Mouse (Mus musculus) megakaryocyte-erythroid progenitor cell, adult 5-6 weeks (primary cell): ENCODE data around the gene Trim11. TPM values are rescaled to one million over a fixed set of nuclear protein-coding genes. Genes with fewer than 3 reads are reported as not detected.
"Not testable (repeated sequence)": the region's sequence is repeated elsewhere in the genome, so short reads cannot be mapped to it uniquely, and the experiment has no call there.

Experiments
- ATAC-seq: replicated peaks from 2 replicates; pipeline ENCODE4 v1.8.0; 2016; ENCODE audit warnings: mild to moderate bottlenecking, inconsistent platforms; ENCODE audit not compliant: severe bottlenecking, poor library complexity, low FRiP score, low TSS enrichment
- total RNA-seq, 2 experiments: library from RNA; stranded (forward) in 1 of 2; stranded (reverse) in 1 of 2; fragments of 200-1000, 215-1000 nt in 1 of 2; fragments of >200 nt in 1 of 2; fragmentation: Nextera tagmentation in 1 of 2; gene quantifications; 2 replicates each; pipeline ENCODE4 v1.2.3; 2014 to 2017

Trim11 gene
- total RNA-seq (2014; fragmentation: Nextera tagmentation) (22.7 and 28.2 TPM in 2 replicates), total RNA-seq (2017) (13.9 and 19.2 TPM in 2 replicates)

GRCm38 (mm10) chr11:58978027-58978705 lies at the start of gene Trim11:
TSS of gene Trim11 (plus strand) at chr11:58978093.
- ATAC-seq: peak; percentile 35; the same call in 1 of the 2 replicates

- ATAC-seq: no peak
Observed at GRCm38 (mm10) chr11:58929055-58929454, 48.8 kb upstream of the Trim11 start.

DNA sequence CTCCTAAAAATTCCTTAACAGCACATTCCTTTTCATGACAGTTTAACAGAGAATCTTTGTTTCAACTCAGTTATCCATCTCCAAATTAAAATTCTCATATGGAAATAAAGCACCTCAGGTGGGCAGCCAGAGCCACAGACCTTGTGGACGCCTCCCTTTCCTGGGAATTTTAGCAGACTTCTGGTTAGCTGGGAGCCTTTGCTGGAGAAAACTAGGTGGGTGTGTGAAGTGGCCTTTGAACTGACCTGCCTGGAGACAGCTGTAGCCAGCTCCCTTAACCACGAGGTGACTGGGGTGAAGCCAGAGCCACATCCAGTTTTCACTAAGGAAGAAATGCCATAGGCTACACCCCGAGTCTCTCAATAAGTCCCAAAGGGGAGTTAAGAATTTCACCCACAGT lies 48.3 kb upstream of the Trim11 start:
- ATAC-seq: no peak

DNA sequence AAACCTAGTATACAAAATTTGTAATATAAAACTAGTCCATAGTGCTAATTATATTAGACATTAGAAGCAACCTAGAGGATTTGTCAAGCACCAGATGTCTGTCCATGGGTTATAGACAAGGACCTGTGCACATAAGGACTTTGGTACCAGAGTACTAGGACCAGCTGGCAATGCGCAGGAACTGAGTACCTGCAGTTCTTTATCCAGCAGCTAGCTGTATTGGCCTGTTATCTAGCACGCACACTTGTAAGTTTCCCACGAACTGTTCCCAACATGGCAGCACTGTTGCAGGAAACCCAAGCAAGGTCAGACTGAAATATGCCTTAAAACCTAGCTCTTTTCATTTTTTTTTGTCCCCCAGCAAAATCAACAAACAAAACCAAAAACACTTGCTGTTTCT lies 47.6 kb upstream of the Trim11 start:
- ATAC-seq: no peak

- ATAC-seq: 0 out of 2 replicates have a peak, but pooled peaks have one; percentile 20
Observed at GRCm38 (mm10) chr11:58931576-58931975, 46.3 kb upstream of the Trim11 start.

GRCm38 (mm10) chr11:58937909-58938308 lies 40.0 kb upstream of the Trim11 start:
- peak; percentile 27; the same call in 1 of the 2 replicates for ATAC-seq

GRCm38 (mm10) chr11:58938322-58939087 lies 39.4 kb upstream of the Trim11 start, which contains the start of gene Rnf187:
TSS of gene Rnf187 (minus strand) at chr11:58938916.
- peak; percentile 86 for ATAC-seq

- no peak for ATAC-seq
Observed at GRCm38 (mm10) chr11:58939088-58939439, 38.8 kb upstream of the Trim11 start.

GRCm38 (mm10) chr11:58944136-58944535 lies 33.8 kb upstream of the Trim11 start:
- ATAC-seq: no peak

DNA sequence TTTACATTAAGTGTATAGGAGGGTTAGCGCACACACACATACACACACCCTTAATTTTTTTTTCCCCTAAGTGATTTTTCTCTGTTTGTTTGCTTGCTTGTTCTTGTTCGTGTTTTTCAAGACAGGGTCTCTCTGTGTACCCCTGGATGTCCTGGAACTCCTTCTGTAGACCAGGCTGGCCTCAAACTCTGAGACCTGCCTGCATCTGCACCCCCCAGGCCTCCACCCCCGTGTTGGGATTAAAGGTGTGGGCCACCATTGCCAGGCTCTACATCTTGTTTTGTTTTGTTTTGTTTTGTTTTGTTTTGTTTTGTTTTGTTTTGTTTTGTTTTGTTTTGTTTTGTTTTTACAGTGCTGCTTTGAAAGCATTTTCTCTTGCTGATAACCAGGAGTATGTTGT lies 30.6 kb upstream of the Trim11 start:
- ATAC-seq: no peak

DNA sequence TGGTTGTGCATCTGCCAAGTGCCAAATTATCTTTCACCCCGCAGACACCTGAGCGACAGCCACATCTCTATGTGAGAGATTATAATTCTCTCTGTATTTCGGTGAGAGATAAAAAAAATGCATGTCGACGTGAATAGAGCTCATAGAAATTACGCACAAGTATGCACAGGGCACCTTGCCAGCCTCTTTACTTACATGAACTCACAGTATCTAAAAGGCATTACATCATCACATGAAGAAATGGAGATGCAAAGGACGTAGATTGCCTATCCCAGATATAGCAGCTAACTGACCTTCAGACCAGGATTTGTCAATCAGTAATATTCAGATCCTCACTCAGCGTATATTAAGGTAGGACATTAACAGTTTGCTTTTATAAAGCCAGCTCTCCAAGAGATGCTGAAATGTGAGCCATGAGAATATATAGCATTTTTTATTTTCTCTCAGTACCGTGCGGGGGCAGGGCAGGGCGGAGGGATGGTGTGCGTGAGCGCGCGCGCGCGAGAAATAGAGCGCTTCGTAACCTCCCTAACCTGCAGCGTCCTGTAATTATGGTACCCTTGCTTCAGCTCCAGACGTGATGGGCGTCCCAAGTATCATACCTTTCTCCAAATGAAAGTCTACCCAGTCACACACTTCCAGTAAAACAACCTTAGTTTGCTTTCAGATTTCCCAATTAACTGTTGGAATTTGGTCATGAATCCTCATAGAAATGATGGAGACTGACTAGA lies 29.9 kb upstream of the Trim11 start:
- peak; percentile 50 for ATAC-seq

- peak; percentile 80 for ATAC-seq
Observed at GRCm38 (mm10) chr11:58948542-58949479, 29.1 kb upstream of the Trim11 start, which contains the start of gene Hist3h2ba. TSS of gene Hist3h2ba (plus strand) at chr11:58948920.

- no peak for ATAC-seq
Observed at GRCm38 (mm10) chr11:58949480-58950431, 28.1 kb upstream of the Trim11 start.

DNA sequence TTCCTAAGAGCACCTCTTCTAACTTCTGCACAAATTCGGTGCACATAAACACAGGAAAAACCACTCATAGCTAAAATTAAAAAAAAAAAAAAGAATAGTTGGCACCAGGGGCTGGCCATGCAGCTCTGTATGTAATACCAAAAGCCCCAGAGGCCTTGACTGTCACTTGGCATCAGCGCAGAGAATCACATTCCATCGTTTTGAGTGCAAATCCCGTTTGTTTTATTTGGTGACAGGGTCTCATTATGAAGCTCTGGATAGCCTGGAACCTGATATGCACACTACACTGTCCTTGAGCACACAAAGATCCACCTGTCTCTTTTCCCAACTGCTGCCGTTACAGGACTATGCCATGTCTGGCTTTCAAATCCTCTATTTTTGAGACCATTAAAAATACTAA lies 26.7 kb upstream of the Trim11 start:
- no peak for ATAC-seq

DNA sequence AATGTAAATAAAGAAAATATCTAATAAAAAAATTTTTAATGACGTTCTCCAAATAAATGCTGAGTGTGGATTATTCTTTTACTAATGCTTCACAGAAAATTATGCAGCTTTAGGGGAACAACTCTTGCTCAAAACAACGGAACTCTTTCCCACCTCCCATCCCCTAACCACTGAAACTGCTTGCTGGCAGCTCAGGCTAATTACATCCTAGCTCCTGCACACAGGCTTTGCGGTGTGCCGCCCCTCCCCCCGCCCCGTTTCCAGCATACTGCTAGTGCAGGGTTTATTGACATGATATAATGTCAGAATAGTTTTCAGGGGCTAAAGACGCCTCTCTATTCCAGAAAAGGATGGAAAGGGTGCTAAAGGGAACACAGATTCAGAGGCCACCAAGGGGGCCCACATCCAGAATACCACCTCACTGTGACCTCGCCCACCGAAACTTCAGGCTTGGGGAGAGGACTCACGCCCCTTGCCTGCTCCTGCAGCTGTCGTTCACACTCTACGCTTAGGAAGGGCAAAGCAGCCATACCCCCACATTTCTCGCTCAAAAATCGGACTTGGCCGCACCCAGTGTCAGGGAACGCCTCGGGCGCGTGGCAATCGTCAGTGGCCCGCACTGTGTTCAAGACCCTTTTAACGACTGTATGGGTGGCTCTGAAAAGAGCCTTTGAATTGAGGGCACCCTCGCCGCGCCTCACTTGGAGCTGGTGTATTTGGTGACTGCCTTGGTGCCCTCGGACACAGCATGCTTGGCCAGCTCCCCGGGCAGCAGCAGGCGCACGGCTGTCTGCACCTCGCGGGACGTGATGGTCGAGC lies 24.3 kb upstream of the Trim11 start:
- no peak; the same call in 1 of the 2 replicates for ATAC-seq

DNA sequence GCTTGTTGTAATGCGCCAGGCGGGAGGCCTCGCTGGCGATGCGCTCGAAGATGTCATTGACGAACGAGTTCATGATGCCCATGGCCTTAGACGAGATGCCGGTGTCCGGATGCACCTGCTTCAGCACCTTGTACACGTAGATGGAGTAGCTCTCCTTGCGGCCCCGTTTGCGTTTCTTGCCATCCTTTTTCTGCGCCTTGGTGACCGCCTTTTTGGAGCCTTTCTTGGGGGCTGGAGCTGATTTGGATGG lies 23.8 kb upstream of the Trim11 start:
- ATAC-seq: not testable (repeated sequence)

GRCm38 (mm10) chr11:58954420-58955142 lies 23.3 kb upstream of the Trim11 start, which contains the start of the genes Hist3h2a and Trim17:
TSS of gene Hist3h2a (plus strand) at chr11:58954685.
TSS of gene Trim17 (plus strand) at chr11:58954685.
- peak; percentile 85 for ATAC-seq
